Mouse (Mus musculus) neutrophil, adult 5-6 weeks (primary cell): ENCODE data around the gene Erbb4. TPM values are rescaled to one million over a fixed set of nuclear protein-coding genes. Genes with fewer than 3 reads are reported as not detected.

ENCODE experiments used
- ATAC-seq: fragments of 151-379, 151-347 bp; 2 replicates; pipeline ENCODE4 v1.8.0; 2017; ENCODE audit warnings: mild to moderate bottlenecking, moderate TSS enrichment; ENCODE audit not compliant: insufficient number of reproducible peaks, poor library complexity, low FRiP score, severe bottlenecking; ENCODE audit errors: extremely low read depth
- total RNA-seq: library from RNA; stranded (forward); fragments of 200-1000 nt; gene quantifications from 2 replicates; pipeline ENCODE4 v1.2.3, GENCODE M21; 2017

The Erbb4 gene
- not detected in 2 replicates for total RNA-seq

GRCm38 (mm10) chr1:69107485-69108158 lies at the start of gene Erbb4:
Gene Erbb4 (minus strand): TSS chr1:69108059.
- no peak for ATAC-seq

- ATAC-seq, result no peak
These were observed 49.5 kb upstream of the Erbb4 start for GRCm38 (mm10) chr1:69157346-69157745.

GRCm38 (mm10) chr1:69141341-69141740 lies 33.5 kb upstream of the Erbb4 start:
- no peak for ATAC-seq

- ATAC-seq, result no peak
These were observed 31.6 kb upstream of the Erbb4 start for GRCm38 (mm10) chr1:69139519-69139868.

- ATAC-seq, result no peak
These were observed 31.1 kb upstream of the Erbb4 start for GRCm38 (mm10) chr1:69138856-69139518.

GRCm38 (mm10) chr1:69124147-69124848 lies 16.4 kb upstream of the Erbb4 start:
- no peak for ATAC-seq

GRCm38 (mm10) chr1:69118249-69118938 lies 10.5 kb upstream of the Erbb4 start:
- no peak for ATAC-seq

GRCm38 (mm10) chr1:69108159-69108925 lies 483 bp upstream of the Erbb4 start:
- no peak for ATAC-seq

GRCm38 (mm10) chr1:69106937-69107461 lies 860 bp downstream of the Erbb4 start:
- no peak for ATAC-seq

- ATAC-seq, result no peak
These were observed 1.5 kb downstream of the Erbb4 start for GRCm38 (mm10) chr1:69106322-69106761.

GRCm38 (mm10) chr1:69105493-69106321 lies 2.2 kb downstream of the Erbb4 start:
- no peak for ATAC-seq

- ATAC-seq, result no peak
These were observed 2.8 kb downstream of the Erbb4 start for GRCm38 (mm10) chr1:69105096-69105492.

GRCm38 (mm10) chr1:69103211-69103706 lies 4.6 kb downstream of the Erbb4 start:
- no peak for ATAC-seq

- ATAC-seq, result no peak
These were observed 6.2 kb downstream of the Erbb4 start for GRCm38 (mm10) chr1:69101670-69102069.

- no peak for ATAC-seq
These were observed 14.8 kb downstream of the Erbb4 start for GRCm38 (mm10) chr1:69093052-69093451.

- ATAC-seq, result no peak
These were observed 18.5 kb downstream of the Erbb4 start for GRCm38 (mm10) chr1:69089331-69089730.

GRCm38 (mm10) chr1:69085753-69086152 lies 22.1 kb downstream of the Erbb4 start:
- ATAC-seq, result no peak

GRCm38 (mm10) chr1:69048918-69049317 lies 58.9 kb downstream of the Erbb4 start:
- no peak for ATAC-seq
